Mouse (Mus musculus): ENCODE data around the gene Ralgapa1. TPM values are rescaled to one million over a fixed set of nuclear protein-coding genes. Genes with fewer than 3 reads are reported as not detected.
A peak's percentile ranks its signal among the peaks of the same experiment; 100 is the strongest.

Gene Ralgapa1
- polyA plus RNA-seq, 1 experiment from 2014 or later: 18.8 TPM

GRCm38 (mm10) chr12:55837495-55837894 is 16.5 kb upstream of the Ralgapa1 start:
- Histone ChIP-seq H3K4me1 (ENCODE audit: control insufficient read depth, insufficient read depth, low read length) (no peaks in the 10 kb centered on the region), H3K27ac (ENCODE audit: low read depth, low read length) (no peak overlapping the region), H3K4me3 (ENCODE audit: low read depth, low read length) (peak overlapping the region; percentile 83; the same call in 1 of the 2 replicates), H3K27me3 (ENCODE audit: control insufficient read depth, insufficient read depth, low read length) (no peaks in the 10 kb centered on the region), H3K9me3 (replicated peaks; ENCODE audit: control insufficient read depth, low read length) (no peaks in the 10 kb centered on the region), H3K4me2 (peak overlapping the region; percentile 79), H3K9ac (ENCODE audit: low read depth, low read length) (no peak overlapping the region), H3K36me3 (ENCODE audit: control insufficient read depth, insufficient read depth, low read length) (0 out of 2 replicates have a peak, but pooled peaks cover 2% of the 10 kb centered on the region)
- WGBS (ENCODE audit: insufficient replicate concordance): 90% methylated on average over 3 of the region's 3 CpGs
- no peak for ATAC-seq (replicated peaks; ENCODE audit: insufficient number of reproducible peaks, low FRiP score, low TSS enrichment)

GRCm38 (mm10) chr12:55836199-55836951 is 15.4 kb upstream of the Ralgapa1 start, which contains the start of gene Brms1l:
Gene Brms1l, plus strand, starts transcription at chr12:55836324.
- H3K9me3 ChIP-seq (replicated peaks; ENCODE audit: control insufficient read depth, low read length): no peaks in the 10 kb centered on the region
- no peaks in the 10 kb centered on the region for H3K4me1 ChIP-seq (ENCODE audit: control insufficient read depth, insufficient read depth, low read length)
- H3K27ac ChIP-seq (ENCODE audit: low read depth, low read length): peak within 1 kb of the TSS; percentile 93
- under 1% methylated on average over 74 of the region's 77 CpGs for WGBS (ENCODE audit: insufficient replicate concordance)
- H3K36me3 ChIP-seq (ENCODE audit: control insufficient read depth, insufficient read depth, low read length): 0 out of 2 replicates have a peak, but pooled peaks cover under 1% of the 10 kb centered on the region
- ATAC-seq (replicated peaks; ENCODE audit: insufficient number of reproducible peaks, low FRiP score, low TSS enrichment): peak; percentile 100
- peak within 1 kb of the TSS; percentile 83 for H3K4me3 ChIP-seq (ENCODE audit: low read depth, low read length)
- no peaks in the 10 kb centered on the region for H3K27me3 ChIP-seq (ENCODE audit: control insufficient read depth, insufficient read depth, low read length)
- H3K9ac ChIP-seq (ENCODE audit: low read depth, low read length): peak within 1 kb of the TSS; percentile 87
- H3K4me2 ChIP-seq: peak within 1 kb of the TSS; percentile 79

- peak overlapping the region; percentile 55; the same call in 1 of the 2 replicates for H3K27ac ChIP-seq (ENCODE audit: low read depth, low read length)
- H3K4me3 ChIP-seq (ENCODE audit: low read depth, low read length): peak overlapping the region; percentile 83
- under 1% methylated on average over 6 of the region's 6 CpGs for WGBS (ENCODE audit: insufficient replicate concordance)
- H3K9ac ChIP-seq (ENCODE audit: low read depth, low read length): peak overlapping the region; percentile 68
- H3K27me3 ChIP-seq (ENCODE audit: control insufficient read depth, insufficient read depth, low read length): no peaks in the 10 kb centered on the region
- ATAC-seq (replicated peaks; ENCODE audit: insufficient number of reproducible peaks, low FRiP score, low TSS enrichment): no peak
- H3K4me1 ChIP-seq (ENCODE audit: control insufficient read depth, insufficient read depth, low read length): no peaks in the 10 kb centered on the region
- no peaks in the 10 kb centered on the region for H3K9me3 ChIP-seq (replicated peaks; ENCODE audit: control insufficient read depth, low read length)
- H3K36me3 ChIP-seq (ENCODE audit: control insufficient read depth, insufficient read depth, low read length): no peaks in the 10 kb centered on the region
- H3K4me2 ChIP-seq: peak overlapping the region; percentile 60
Observed at GRCm38 (mm10) chr12:55835857-55836198, 14.9 kb upstream of the Ralgapa1 start.

- ATAC-seq (replicated peaks; ENCODE audit: insufficient number of reproducible peaks, low FRiP score, low TSS enrichment): no peak
- no peaks in the 10 kb centered on the region for H3K27me3 ChIP-seq (ENCODE audit: control insufficient read depth, insufficient read depth, low read length)
Observed at GRCm38 (mm10) chr12:55834891-55835290, 13.9 kb upstream of the Ralgapa1 start.

GRCm38 (mm10) chr12:55833906-55834625 is 13.1 kb upstream of the Ralgapa1 start:
- 64% methylated on average over 9 of the region's 9 CpGs for WGBS (ENCODE audit: insufficient replicate concordance)
- H3K4me1 ChIP-seq (ENCODE audit: control insufficient read depth, insufficient read depth, low read length): no peaks in the 10 kb centered on the region
- ATAC-seq (replicated peaks; ENCODE audit: insufficient number of reproducible peaks, low FRiP score, low TSS enrichment): no peak

More at GRCm38 (mm10) chr12:55834891-55835290, 13.9 kb upstream of the Ralgapa1 start:
- H3K4me1 ChIP-seq (ENCODE audit: control insufficient read depth, insufficient read depth, low read length): no peaks in the 10 kb centered on the region
- no peaks in the 10 kb centered on the region for H3K36me3 ChIP-seq (ENCODE audit: control insufficient read depth, insufficient read depth, low read length)
- WGBS (ENCODE audit: insufficient replicate concordance): 78% methylated on average over 8 of the region's 8 CpGs
- no peak overlapping the region for H3K4me3 ChIP-seq (ENCODE audit: low read depth, low read length)
- H3K9me3 ChIP-seq (replicated peaks; ENCODE audit: control insufficient read depth, low read length): no peaks in the 10 kb centered on the region
- no peak overlapping the region for H3K4me2 ChIP-seq
- no peak overlapping the region for H3K27ac ChIP-seq (ENCODE audit: low read depth, low read length)
- no peak overlapping the region for H3K9ac ChIP-seq (ENCODE audit: low read depth, low read length)

GRCm38 (mm10) chr12:55832961-55833360 is 12.0 kb upstream of the Ralgapa1 start:
- Histone ChIP-seq H3K36me3 (ENCODE audit: control insufficient read depth, insufficient read depth, low read length) (no peaks in the 10 kb centered on the region), H3K9ac (ENCODE audit: low read depth, low read length) (no peak overlapping the region), H3K4me1 (ENCODE audit: control insufficient read depth, insufficient read depth, low read length) (no peaks in the 10 kb centered on the region), H3K9me3 (replicated peaks; ENCODE audit: control insufficient read depth, low read length) (no peaks in the 10 kb centered on the region), H3K27me3 (ENCODE audit: control insufficient read depth, insufficient read depth, low read length) (no peaks in the 10 kb centered on the region), H3K4me3 (ENCODE audit: low read depth, low read length) (no peak overlapping the region), H3K4me2 (no peak overlapping the region), H3K27ac (ENCODE audit: low read depth, low read length) (no peak overlapping the region)
- ATAC-seq (replicated peaks; ENCODE audit: insufficient number of reproducible peaks, low FRiP score, low TSS enrichment): no peak

More at GRCm38 (mm10) chr12:55833906-55834625, 13.1 kb upstream of the Ralgapa1 start:
- Histone ChIP-seq H3K27me3 (ENCODE audit: control insufficient read depth, insufficient read depth, low read length) (no peaks in the 10 kb centered on the region), H3K9me3 (replicated peaks; ENCODE audit: control insufficient read depth, low read length) (no peaks in the 10 kb centered on the region), H3K27ac (ENCODE audit: low read depth, low read length) (no peak overlapping the region), H3K4me3 (ENCODE audit: low read depth, low read length) (no peak overlapping the region), H3K4me2 (no peak overlapping the region), H3K9ac (ENCODE audit: low read depth, low read length) (no peak overlapping the region), H3K36me3 (ENCODE audit: control insufficient read depth, insufficient read depth, low read length) (no peaks in the 10 kb centered on the region)

GRCm38 (mm10) chr12:55831101-55831500 is 10.1 kb upstream of the Ralgapa1 start:
- H3K4me2 ChIP-seq: no peak overlapping the region
- H3K4me3 ChIP-seq (ENCODE audit: low read depth, low read length): no peak overlapping the region
- no peak overlapping the region for H3K9ac ChIP-seq (ENCODE audit: low read depth, low read length)
- 17% methylated on average over 2 of the region's 2 CpGs for WGBS (ENCODE audit: insufficient replicate concordance)
- no peak for ATAC-seq (replicated peaks; ENCODE audit: insufficient number of reproducible peaks, low FRiP score, low TSS enrichment)
- no peaks in the 10 kb centered on the region for H3K36me3 ChIP-seq (ENCODE audit: control insufficient read depth, insufficient read depth, low read length)
- H3K9me3 ChIP-seq (replicated peaks; ENCODE audit: control insufficient read depth, low read length): no peaks in the 10 kb centered on the region
- H3K27me3 ChIP-seq (ENCODE audit: control insufficient read depth, insufficient read depth, low read length): no peaks in the 10 kb centered on the region
- H3K27ac ChIP-seq (ENCODE audit: low read depth, low read length): no peak overlapping the region
- no peaks in the 10 kb centered on the region for H3K4me1 ChIP-seq (ENCODE audit: control insufficient read depth, insufficient read depth, low read length)

- Histone ChIP-seq H3K4me1 (ENCODE audit: control insufficient read depth, insufficient read depth, low read length) (no peaks in the 10 kb centered on the region), H3K9me3 (replicated peaks; ENCODE audit: control insufficient read depth, low read length) (no peaks in the 10 kb centered on the region), H3K9ac (ENCODE audit: low read depth, low read length) (no peak overlapping the region), H3K27ac (ENCODE audit: low read depth, low read length) (no peak overlapping the region), H3K4me2 (no peak overlapping the region), H3K27me3 (ENCODE audit: control insufficient read depth, insufficient read depth, low read length) (no peaks in the 10 kb centered on the region), H3K36me3 (ENCODE audit: control insufficient read depth, insufficient read depth, low read length) (no peaks in the 10 kb centered on the region), H3K4me3 (ENCODE audit: low read depth, low read length) (no peak overlapping the region)
- ATAC-seq (replicated peaks; ENCODE audit: insufficient number of reproducible peaks, low FRiP score, low TSS enrichment): no peak
- WGBS (ENCODE audit: insufficient replicate concordance): 71% methylated on average over 2 of the region's 2 CpGs
Observed at GRCm38 (mm10) chr12:55825537-55825936, 4.6 kb upstream of the Ralgapa1 start.
